Mouse (Mus musculus) gastrocnemius, adult 18-20 months (tissue): ENCODE measurements around the gene Ugp2. TPM values are rescaled to one million over a fixed set of nuclear protein-coding genes. Genes with fewer than 3 reads are reported as not detected.

Experiments used
- DNase-seq: peaks from one replicate; pipeline ENCODE4 v3.0.0; 2021; ENCODE audit warnings: low spot score
- long read RNA-seq, 2 experiments: library from polyadenylated mRNA; stranded (forward); transcript quantifications; one replicate each; pipeline ENCODE4 v2.0.0; 2021
- total RNA-seq, 2 experiments: library from RNA; stranded (reverse); gene quantifications; 2 replicates each; pipeline ENCODE4 v1.2.3; 2021

The Ugp2 gene
- 100 to 1,000 TPM; 488 to 583 TPM for total RNA-seq
- long read RNA-seq, experiment 1, transcript Ugp2-201 (10 exons, 2,044 nt), result minor isoform, 188 of 597 reads
- long read RNA-seq, experiment 1, transcript Ugp2-202 (10 exons, 2,683 nt), result major isoform, 382 of 597 reads
- long read RNA-seq, experiment 1, partial matches to known transcripts, result 14 of 597 reads
- long read RNA-seq, experiment 1, other reads (novel, unspliced or antisense), result 12 of 597 reads
- long read RNA-seq, experiment 2, transcript Ugp2-201 (10 exons, 2,044 nt), result minor isoform, 182 of 751 reads
- long read RNA-seq, experiment 2, transcript Ugp2-202 (10 exons, 2,683 nt), result major isoform, 517 of 751 reads
- long read RNA-seq, experiment 2, partial matches to known transcripts, result 32 of 751 reads
- long read RNA-seq, experiment 2, other reads (novel, unspliced or antisense), result 18 of 751 reads

GRCm38 (mm10) chr11:21371122-21371806, at the start of gene Ugp2:
Gene Ugp2 (minus strand): TSS chr11:21371201.
- DNase-seq, result peak; percentile 98

GRCm38 (mm10) chr11:21414911-21415381, 43.9 kb upstream of the Ugp2 start:
- no peak for DNase-seq

DNA sequence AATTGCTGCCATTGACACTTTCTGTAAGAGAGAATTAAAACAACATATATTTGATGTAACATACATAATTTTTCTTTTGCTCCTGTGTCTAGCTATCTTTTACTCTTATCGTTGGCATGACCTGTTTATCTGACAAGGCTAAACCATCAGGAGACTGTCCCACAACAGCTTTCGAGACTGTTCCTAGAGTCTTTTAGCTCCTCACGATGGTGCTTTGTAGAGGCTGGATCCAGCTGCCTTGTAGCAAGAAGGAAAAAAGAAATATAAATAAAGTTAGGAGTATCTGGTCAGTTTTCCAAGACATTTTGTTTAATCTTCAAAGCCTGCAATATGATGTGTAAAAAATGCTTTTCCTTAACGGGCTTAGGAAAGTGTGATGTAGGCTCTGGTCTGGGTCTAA, 35.7 kb upstream of the Ugp2 start:
- no peak for DNase-seq

DNA sequence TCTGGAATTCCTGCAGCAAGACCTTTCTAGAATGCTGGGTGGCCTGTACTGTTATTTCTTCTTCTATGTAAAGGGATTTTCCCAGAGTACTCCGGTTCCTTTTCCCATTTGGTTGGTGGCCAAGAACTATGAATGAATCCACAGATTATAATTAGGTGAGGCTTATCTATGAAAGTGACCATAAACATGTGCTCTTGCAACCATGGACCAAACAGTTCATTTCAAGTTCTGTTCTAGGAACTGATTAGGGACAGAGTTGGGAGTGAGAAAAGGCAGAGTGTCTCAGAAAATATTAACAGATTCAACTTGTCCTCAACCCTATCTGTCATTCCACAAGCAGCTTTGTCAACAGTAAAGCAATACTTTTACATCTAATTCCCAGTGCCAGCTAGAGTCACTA, 35.1 kb upstream of the Ugp2 start:
- no peak for DNase-seq

- no peak for DNase-seq
Measured at GRCm38 (mm10) chr11:21403877-21404276, 32.9 kb upstream of the Ugp2 start.

GRCm38 (mm10) chr11:21402481-21403254, 31.7 kb upstream of the Ugp2 start:
- DNase-seq, result no peak

- no peak for DNase-seq
Measured at GRCm38 (mm10) chr11:21401248-21401647, 30.2 kb upstream of the Ugp2 start.

DNA sequence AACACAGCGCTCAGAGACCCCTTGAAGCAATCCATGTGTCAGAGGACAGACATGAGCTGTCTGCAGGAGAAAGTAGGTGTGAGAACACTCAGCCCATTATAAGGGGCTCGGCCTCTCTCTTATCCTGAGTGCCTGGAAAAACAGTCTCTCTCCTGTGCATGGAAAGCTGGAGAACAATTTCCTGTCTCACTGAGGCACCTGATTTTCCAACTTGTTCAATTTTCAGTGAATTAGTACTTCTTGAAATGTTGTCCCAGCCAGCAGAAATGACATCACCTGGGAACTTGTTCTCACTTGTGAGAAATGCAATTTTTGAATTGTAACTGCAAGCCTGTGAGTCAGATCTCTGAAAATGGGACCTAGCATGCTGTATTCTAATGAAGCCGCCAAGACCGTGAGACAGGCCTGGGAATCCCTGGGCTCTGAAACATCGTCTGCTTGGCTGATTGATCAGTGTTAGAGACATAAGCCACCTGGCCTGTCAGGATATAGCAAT, 28.2 kb upstream of the Ugp2 start:
- peak; percentile 50 for DNase-seq

DNA sequence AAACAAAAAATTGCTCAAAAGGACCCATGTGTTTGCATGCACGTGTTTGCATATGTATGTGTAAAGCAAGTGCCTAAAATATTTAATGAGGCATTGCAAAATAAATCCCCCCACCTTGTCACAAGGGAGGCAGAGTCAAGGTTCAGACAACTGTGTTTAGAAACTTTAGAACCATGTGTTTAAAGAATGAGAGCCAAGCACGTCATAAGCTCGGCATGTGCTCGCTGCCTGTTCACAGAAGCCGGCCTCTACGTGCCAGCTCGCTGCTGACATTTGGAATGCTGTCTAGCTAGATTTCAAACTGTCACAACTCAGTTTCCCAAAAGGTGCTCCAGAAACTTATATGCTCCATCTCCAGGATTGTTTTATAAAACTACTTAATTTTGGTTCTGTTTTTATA, 27.5 kb upstream of the Ugp2 start:
- peak; percentile 90 for DNase-seq

GRCm38 (mm10) chr11:21386790-21387189, 15.8 kb upstream of the Ugp2 start:
- DNase-seq, result peak; percentile 55

GRCm38 (mm10) chr11:21374096-21374495, 3.1 kb upstream of the Ugp2 start:
- no peak for DNase-seq

GRCm38 (mm10) chr11:21370399-21371121, 441 bp downstream of the Ugp2 start:
- peak; percentile 84 for DNase-seq

- DNase-seq, result no peak
Measured at GRCm38 (mm10) chr11:21369248-21370016, 1.6 kb downstream of the Ugp2 start.

- peak; percentile 54 for DNase-seq
Measured at GRCm38 (mm10) chr11:21368466-21368865, 2.5 kb downstream of the Ugp2 start.

GRCm38 (mm10) chr11:21363144-21363940, 7.7 kb downstream of the Ugp2 start:
- no peak for DNase-seq

- DNase-seq, result peak; percentile 43
Measured at GRCm38 (mm10) chr11:21351296-21351695, 19.7 kb downstream of the Ugp2 start.

GRCm38 (mm10) chr11:21348890-21349289, 22.1 kb downstream of the Ugp2 start:
- DNase-seq, result no peak

GRCm38 (mm10) chr11:21346020-21346419, 25.0 kb downstream of the Ugp2 start:
- no peak for DNase-seq

GRCm38 (mm10) chr11:21343490-21343889, 27.5 kb downstream of the Ugp2 start:
- no peak for DNase-seq
